Mouse (Mus musculus) cerebellum, postnatal 36 days (tissue): ENCODE data around the gene Gm14434.
"Not testable (repeated sequence)": the region's sequence is repeated elsewhere in the genome, so short reads cannot be mapped to it uniquely, and the experiment has no call there.

Experiments used
- DNase-seq, 2 experiments: peaks; one replicate each; pipeline ENCODE4 v3.0.0; 2021 to 2022; ENCODE audit warnings: mixed read lengths in 2 of 2

Gm14434 gene

DNA sequence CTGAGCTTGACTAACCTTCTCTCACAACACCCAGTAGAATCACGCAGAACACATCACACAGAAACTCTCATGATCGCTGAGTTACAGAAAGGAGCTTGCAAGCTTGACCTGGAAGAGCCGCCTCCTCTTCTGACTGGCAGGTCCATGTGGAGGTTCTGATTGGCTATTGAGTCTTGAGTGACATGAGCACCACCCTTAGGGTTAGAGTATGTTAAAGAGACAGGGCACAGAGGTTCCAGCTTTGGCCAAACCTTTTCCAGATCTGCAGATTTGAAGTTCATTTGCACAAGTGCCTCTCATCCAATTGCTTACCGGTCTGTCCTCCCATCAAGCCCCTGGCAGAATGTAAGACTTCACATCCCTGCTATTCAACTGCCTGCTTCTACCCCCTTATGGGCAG is at the start of gene Gm14434:
Gm14434 (minus strand) TSS at position 101 of the 400 bp plus-strand sequence.
- DNase-seq, result not testable (repeated sequence)

DNA sequence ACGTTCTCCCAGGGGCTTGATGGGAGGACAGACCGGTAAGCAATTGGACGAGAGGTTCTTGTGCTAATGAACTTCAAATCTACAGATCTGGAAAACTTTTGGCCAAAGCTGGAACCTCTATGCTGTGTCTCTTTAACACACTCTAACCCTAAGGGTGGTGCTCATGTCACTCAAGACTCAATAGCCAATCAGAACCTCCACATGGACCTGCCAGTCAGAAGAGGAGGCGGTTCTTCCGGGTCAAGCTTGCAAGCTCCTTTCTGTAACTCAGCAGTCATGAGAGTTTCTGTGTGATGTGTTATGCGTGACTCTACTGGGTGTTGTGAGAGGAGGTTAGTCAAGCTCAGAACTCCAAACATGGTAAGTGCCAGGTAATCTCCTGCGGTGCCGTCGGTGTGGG is 34.2 kb upstream of the Gm14434 start, which contains the start of gene Zfp967:
Zfp967 (plus strand) TSS at position 301 of the 400 bp plus-strand sequence.
- DNase-seq, result not testable (repeated sequence)

DNA sequence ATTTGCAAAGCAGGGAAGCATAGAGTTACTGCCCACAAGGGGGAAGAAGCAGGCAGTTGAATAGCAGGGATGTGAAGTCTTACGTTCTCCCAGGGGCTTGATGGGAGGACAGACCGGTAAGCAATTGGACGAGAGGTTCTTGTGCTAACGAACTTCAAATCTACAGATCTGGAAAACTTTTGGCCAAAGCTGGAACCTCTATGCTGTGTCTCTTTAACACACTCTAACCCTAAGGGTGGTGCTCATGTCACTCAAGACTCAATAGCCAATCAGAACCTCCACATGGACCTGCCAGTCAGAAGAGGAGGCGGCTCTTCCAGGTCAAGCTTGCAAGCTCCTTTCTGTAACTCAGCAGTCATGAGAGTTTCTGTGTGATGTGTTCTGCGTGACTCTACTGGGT is 63.3 kb downstream of the Gm14434 start, which contains the start of gene Gm14435:
Gm14435 (plus strand) TSS at position 301 of the 400 bp plus-strand sequence.
- not testable (repeated sequence) for DNase-seq
